Mouse (Mus musculus) embryonic fibroblast, embryonic 13.5 days (primary cell): ENCODE results near the gene Osbpl8.

ENCODE experiments used
- CTCF ChIP-seq: IDR thresholded peaks from 2 replicates; pipeline ENCODE4 v1.5.1; 2011; ENCODE audit warnings: mild to moderate bottlenecking, control low read depth, low read length, moderate library complexity, borderline replicate concordance; ENCODE audit not compliant: insufficient read depth
- POLR2A ChIP-seq: IDR thresholded peaks from 2 replicates; pipeline ENCODE4 v1.6.1; 2011; ENCODE audit warnings: low read depth, mild to moderate bottlenecking, control low read depth, low read length, moderate library complexity

DNA sequence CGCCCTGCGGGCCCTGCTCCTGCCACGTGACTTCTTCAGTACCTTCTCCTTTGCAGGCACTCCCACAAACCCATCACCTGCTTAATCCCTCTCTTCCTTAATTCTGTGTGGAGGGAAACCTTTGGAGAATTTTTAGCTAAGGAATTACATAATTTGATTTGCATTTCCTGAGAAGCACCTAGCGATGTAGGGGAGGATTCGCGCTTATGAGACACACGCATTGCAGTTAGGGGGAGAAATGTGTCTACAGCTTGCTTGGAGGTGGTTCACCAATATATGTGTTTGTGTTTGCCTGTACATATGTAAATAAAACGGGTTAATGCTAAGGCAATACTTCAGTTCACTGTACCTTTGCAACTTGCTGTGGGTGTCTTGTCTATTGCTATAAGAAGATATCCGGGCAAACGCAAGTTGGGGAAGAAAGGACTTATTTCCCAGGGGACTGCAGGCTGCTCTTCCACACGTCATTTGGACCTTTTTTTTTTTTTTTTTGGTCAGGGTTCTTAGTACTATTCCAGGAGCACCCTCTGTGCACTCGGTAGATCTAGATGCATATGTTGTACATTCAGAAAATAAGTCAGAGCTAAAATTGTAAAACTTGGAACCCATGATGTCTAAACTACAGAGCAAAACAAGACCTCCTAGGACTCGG lies 144.4 kb downstream of the Osbpl8 start:
- TF ChIP-seq CTCF, result no peak
- TF ChIP-seq POLR2A, result no peak
